Mouse (Mus musculus) fibroblast of lung, adult 2 months (primary cell): Measurements from ENCODE around the gene Serbp1.

Experiments used
- DNase-seq: peaks from one replicate; pipeline ENCODE4 v3.0.0-alpha.2; 2011; ENCODE audit warnings: low read depth

Gene Serbp1

DNA sequence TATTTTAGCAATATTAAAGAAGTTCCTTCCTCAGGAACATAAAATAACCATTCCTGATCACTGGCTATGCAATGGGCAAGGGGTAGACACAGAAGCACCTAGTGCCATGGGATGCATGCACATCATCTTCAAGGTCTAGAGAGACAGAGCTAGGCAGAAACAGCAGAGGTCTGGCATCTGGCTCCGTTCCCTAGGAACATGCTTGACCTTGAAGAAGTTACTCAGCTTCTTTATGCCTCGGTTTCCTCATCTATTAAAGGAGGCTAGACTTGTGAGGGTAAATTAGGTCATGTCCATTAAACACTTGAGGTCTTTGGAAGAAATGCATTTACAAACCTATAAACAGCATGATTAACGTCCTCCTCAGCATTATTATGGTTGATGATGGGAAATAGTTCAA lies 2.3 kb upstream of the Serbp1 start:
- DNase-seq, result no peak

DNA sequence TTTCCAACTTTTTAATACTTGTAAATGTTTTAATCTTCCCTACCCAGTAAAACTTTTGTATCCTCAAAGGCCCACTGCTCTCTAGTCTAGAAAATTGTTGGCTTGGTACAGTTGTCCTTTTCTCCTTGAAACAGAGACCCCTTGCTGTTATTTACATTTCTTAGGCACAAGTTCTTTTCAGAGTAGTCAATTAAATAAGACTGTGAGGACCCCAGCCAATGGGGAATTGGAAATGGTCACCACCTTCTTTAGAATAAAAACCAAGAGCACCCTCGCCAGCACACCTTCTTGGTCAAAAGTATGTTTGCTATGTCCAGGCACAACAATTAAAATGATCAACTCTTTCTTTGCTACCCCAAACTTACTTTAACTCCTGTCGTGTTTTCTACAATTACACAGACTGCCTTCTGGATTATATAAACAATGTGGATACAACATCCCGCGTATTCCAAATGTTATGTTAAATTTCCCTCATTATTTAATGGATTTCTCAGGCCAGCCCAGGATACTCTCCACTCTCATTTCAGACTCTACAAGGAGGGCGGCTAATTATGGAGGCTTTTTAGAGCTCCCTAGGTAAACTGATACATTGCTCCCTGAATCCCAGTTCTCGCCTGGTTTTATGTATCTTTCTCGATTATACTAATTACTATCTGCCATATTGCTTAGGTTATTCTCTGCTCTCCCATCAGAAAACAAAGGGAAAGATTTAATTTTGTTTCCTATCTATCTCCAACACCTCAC lies 1.3 kb upstream of the Serbp1 start:
- no peak for DNase-seq

DNA sequence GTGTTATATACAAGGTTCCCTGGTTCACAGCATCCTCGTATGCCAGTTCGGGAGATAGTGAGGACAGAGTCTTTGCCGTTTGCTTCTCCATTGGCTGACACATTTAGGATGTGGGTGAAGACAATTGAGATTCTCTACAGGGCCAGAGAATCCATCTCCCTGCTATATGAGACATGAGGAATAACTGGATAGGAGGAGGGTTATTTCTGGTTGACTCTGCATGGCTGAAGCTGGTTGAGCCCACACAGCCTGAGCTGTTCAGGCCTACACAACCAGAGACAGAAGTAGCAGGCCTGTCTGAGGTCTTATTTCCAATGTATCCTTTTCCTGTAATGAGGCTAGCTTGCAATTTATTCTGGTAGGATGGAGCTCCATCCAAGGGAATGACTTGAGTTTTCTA lies 3.3 kb downstream of the Serbp1 start:
- DNase-seq, result no peak

DNA sequence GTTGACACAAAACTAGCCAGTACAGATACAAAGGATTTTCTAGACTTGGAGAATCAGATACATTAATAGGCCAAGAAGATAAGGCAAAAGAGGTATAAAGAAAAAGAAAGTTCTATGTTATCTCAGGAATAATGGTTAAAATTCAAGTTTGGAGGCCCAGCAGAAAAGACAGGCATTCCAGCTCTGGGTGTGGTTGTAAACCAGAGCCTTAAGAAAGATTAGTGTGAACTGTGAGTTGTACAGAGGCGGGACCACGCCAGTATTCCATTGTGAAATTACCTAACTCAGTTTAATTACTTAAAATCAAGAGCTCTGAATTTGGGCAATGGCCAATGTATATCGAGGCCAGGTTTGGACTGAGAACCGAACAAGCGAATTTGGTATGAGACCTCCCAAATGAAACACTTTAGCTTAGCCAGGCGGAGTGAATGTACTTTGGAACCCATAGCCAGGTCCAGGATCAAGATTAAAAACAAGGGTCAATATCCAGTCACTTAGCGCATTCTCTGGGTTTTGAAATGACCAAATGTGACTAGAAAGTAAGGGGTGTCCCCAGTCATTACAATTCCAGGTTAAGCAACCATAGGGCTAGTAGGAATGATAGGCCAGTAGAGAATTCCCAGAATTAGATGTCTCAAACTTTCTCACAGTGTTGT lies 5.9 kb downstream of the Serbp1 start:
- no peak for DNase-seq

DNA sequence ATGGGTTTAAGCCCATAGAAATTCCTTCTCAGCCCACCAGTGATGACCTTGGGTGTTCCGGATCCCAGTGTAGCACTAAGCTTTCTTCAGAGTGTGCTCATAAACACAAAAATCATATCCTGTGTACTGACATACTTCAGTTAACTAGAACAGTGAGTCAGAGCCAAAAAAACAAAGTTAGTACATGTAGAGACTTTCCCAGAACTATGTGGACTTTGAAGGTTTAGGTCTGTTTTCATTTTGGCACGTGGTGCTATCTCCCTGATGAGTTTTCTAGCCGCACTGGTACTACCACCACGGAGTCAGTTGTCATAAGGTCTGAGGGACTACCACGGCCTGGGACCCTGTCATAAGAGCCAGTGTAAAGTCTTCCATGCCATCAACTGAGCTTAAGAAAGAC lies 6.5 kb downstream of the Serbp1 start:
- no peak for DNase-seq

DNA sequence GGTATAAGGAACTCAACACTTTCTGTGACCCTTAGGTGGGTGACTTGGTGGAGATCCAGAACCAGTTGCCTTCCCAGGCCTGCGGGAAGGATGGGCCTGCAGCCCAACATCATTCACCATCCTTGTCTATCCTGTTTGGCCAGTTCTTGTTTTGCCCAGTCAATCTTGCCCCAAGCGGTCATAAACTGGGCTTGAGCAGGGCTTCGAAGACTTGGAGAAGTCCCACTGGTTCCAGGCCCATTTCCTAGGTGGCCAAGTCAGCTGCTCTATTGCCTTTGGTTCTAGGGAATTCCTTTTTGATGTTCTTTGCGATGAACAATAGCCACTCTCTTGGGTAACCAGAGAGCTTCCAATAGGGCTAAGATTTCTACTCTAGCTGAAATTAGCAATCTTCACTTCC lies 13.1 kb downstream of the Serbp1 start:
- no peak for DNase-seq

DNA sequence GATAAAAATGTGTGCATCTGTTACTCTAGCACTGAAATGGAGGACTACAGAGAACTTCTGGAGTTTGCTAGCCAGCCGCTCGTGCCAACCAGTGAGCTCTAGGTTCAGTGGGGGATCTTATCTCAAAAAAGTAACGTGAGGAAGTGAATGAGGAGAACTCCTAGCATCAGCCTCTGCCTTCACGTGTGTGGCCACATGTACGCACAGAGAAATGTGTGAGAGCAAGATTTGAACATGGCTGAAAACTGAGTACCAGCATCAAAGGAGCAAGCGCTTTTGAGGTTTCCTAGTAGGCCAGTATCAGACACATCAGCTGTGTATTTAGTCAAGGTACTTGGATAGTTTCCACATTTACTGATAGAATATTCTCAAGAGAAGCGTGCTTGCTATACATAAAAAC lies 27.0 kb downstream of the Serbp1 start:
- DNase-seq, result no peak

DNA sequence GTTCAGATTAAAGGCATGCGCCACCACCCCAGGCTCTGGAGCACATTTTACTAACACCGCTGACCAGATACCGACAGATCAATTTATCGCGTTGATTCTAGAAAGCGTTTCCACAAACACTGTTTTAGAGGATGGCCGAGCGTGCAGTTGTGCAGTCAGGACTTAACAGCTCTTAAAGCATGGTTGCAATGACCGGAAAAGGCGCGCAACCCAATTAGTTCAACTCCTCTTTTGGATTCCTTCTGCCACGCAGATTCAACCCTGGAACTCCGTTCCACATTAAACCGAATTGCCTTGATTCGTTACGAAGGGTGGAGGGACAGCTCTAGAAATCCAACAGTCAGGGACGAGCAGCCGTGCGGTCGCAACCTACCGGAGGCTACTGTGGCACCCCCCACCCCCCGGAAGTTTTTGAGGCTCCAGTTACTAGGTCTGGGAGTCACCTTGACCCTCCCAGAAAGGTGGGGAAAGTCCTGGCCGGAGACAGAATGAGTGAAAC lies 28.2 kb downstream of the Serbp1 start:
- no peak for DNase-seq

GRCm38 (mm10) chr6:67266664-67267407 lies 28.9 kb downstream of the Serbp1 start:
- peak; percentile 94 for DNase-seq

- no peak for DNase-seq
Measured at GRCm38 (mm10) chr6:67267408-67268244, 29.6 kb downstream of the Serbp1 start.

- no peak for DNase-seq
Measured at GRCm38 (mm10) chr6:67268245-67268612, 30.3 kb downstream of the Serbp1 start.

GRCm38 (mm10) chr6:67268983-67269382 lies 31.0 kb downstream of the Serbp1 start:
- DNase-seq, result no peak

DNA sequence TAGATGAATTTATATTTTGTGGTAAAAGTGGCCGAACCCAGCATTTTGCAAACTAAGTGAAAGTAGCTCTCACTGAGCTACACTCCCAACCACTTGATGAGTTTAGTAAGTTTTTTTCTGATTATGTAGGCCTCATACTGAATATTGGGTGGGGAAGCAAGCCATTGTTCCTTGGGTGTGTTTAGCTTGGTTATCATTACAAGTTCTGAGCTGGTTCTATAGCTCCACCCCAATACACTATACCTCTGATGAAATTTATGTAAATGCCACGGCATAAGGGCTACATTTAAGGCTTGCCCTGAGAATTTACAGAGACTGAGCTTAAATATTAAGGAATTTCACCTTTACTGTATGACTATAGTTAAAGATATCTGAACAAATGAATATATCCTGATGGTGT lies 31.5 kb downstream of the Serbp1 start:
- DNase-seq, result no peak

GRCm38 (mm10) chr6:67277944-67278343 lies 40.0 kb downstream of the Serbp1 start:
- no peak for DNase-seq

- DNase-seq, result no peak
Measured at GRCm38 (mm10) chr6:67281614-67282197, 43.7 kb downstream of the Serbp1 start.

DNA sequence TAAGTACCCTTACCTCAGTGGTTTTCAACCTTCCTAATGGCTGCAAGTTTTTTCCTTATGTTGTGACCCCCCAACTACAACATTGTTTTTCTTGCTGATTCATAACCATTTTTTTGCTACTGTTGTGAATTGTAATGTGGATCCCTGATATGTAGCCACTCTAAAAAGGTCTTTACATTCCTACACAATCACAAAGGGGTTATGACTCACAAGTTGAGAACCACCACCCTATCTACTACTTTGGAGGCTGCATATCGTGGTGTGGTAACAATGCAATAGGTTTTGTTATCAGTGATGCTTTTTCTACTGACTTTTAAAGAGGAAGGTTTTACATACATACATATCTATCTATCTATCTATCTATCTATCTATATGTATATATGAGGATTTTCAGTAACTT lies 44.9 kb downstream of the Serbp1 start:
- no peak for DNase-seq

- DNase-seq, result no peak
Measured at GRCm38 (mm10) chr6:67292042-67292623, 54.2 kb downstream of the Serbp1 start.

GRCm38 (mm10) chr6:67296126-67296525 lies 58.1 kb downstream of the Serbp1 start:
- DNase-seq, result no peak

DNA sequence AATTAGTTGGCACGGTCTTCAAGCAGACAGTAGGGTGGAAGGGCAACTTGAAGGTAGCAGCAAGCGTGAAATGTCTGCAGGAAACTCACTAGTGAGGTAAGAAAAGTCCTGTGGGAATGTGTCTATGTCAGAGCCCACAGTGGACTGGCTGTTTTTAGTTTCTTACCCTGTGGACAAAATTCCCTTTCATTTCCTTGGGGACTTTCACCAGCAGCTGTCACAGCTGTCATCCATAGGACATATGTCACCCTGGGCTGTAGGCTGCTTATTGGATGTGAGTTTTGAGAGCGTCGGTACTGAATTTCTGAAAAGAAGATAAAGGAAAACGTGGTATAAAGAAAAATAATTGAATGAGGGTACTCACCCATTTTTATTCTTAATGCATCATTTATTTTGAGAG lies 60.8 kb downstream of the Serbp1 start:
- DNase-seq, result no peak

GRCm38 (mm10) chr6:67300300-67300699 lies 62.3 kb downstream of the Serbp1 start:
- DNase-seq, result no peak

DNA sequence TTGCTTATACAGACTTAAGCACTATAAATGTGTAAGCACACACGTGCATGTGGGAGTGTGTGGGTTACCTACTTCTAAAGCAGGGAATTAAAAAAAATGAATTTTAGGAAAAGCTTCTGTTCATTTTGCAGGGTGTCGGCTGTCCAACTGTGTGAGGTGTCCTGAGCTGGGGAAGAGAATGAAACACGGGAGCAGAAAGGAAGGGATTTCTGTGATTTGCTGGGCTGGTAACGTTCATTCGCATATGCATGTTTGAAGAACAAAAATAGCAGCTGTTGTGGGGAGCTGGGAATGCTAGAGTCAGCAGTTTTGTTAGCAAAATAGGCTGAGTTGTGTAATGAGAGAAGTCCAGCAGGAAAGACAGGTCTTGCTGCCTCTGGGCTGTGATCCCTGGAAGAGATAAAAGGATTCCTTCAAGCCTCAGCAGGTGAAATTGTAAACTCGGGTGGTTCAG lies 62.8 kb downstream of the Serbp1 start:
- no peak for DNase-seq
